Mouse (Mus musculus): ENCODE data around the gene Pcdh8. TPM values are rescaled to one million over a fixed set of nuclear protein-coding genes. Genes with fewer than 3 reads are reported as not detected.

Gene Pcdh8
- polyA plus RNA-seq, 1 experiment from 2014 or later: 3.1 TPM

MicroRNA genes within 50 kb of the gene (microRNA counts, 519-probe panel; counts per million panel counts)
- microRNA mmu-miR-759: not detected

Small RNAs within 50 kb of the gene (microRNA-seq; reads per million reads assigned to microRNA genes)
- not detected for gene Mir759 (ENCODE audit: borderline number of aligned reads)

Other genes starting within 250 kb of the Pcdh8 start
- 176 and 186 TPM in 2 replicates for gene Sugt1, start 183.6 kb downstream of the Pcdh8 start, polyA plus RNA-seq (2014; fragmentation: Nextera tagmentation; extraction: Ambion mirVana)
- 9.4 and 11.4 TPM in 2 replicates for gene Cnmd, start 109.1 kb downstream of the Pcdh8 start, polyA plus RNA-seq (2014; fragmentation: Nextera tagmentation; extraction: Ambion mirVana)
- gene Olfm4, start 212.8 kb upstream of the Pcdh8 start, polyA plus RNA-seq (2014; fragmentation: Nextera tagmentation; extraction: Ambion mirVana): 0.80 and 1.0 TPM in 2 replicates